Mouse (Mus musculus) stomach, postnatal 0 days (tissue): ENCODE results near the gene Mon2.

Experiments used
- CTCF ChIP-seq: IDR thresholded peaks from 2 replicates; pipeline ENCODE4 v1.5.1; 2016; ENCODE audit warnings: antibody characterized with exemption, low read depth, mild to moderate bottlenecking, moderate library complexity
- EP300 ChIP-seq: optimal IDR thresholded peaks from 2 replicates; pipeline ENCODE3; 2016; ENCODE audit warnings: antibody characterized with exemption

DNA sequence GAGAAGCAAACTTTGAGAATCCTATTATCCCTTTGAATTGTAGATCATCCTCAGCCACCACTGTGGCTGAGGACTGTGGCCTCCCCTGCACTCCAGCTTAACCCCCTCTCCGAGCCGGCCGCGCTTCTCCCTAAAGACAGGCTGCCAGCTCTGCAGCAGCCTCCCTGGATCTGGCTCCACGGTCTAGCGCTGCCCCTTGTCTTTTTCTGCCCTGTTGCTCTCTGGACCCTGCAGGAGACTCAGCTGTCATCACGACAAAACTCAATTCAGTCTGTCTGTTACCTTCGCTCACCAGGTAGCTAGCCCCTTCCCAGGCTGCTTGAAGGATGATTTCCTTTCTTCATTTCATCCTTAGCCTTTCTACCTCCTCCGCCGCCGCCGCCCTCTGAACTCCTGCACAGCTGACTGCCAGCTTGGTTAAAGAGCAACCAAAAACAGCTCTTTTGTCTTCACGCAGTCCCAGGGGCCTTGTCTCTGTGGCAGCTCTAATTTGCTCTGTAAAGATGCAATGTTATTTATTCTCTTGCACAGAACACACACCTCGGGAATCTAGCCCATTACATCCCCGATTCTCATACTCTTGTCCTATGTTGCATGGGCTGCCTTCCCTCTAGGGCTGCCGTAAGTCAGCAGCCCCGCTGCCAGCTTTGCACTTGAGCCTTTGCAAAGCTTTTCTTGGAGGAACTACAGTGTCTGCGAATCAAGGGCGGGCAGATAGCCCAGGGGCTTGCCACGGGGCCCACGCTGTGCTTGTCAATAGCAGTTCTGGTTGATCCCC lies 112.7 kb downstream of the Mon2 start:
- TF ChIP-seq CTCF, result no peak
- no peak for TF ChIP-seq EP300
